Mouse (Mus musculus) intestine, embryonic 14.5 days (tissue): ENCODE data around the gene Svop. TPM values are rescaled to one million over a fixed set of nuclear protein-coding genes. Genes with fewer than 3 reads are reported as not detected.
A peak's percentile ranks its signal among the peaks of the same experiment; 100 is the strongest.

ENCODE experiments used
- ATAC-seq: fragments of 200-750 bp; cut with Nextera tagmentation; replicated peaks from 2 replicates; pipeline ENCODE4 v1.8.0; 2017; ENCODE audit warnings: low read depth, moderate number of reproducible peaks, moderate TSS enrichment, moderate library complexity; ENCODE audit not compliant: low FRiP score, low TSS enrichment
- DNase-seq: peaks from one replicate; pipeline ENCODE4 v3.0.0-alpha.2; 2018; ENCODE audit warnings: low spot score
- H3K27ac ChIP-seq: fragments of 300-500 bp; sonication (generic); 2 replicates; pipeline ENCODE4 v1.5.1; 2014; ENCODE audit warnings: low read depth, mild to moderate bottlenecking, control low read depth
- H3K27me3 ChIP-seq: fragments of 300-500 bp; sonication (generic); replicated peaks from 2 replicates; pipeline ENCODE4 v1.6.1; 2014; ENCODE audit warnings: low read length, control low read depth; ENCODE audit not compliant: control insufficient read depth, insufficient read depth
- H3K36me3 ChIP-seq: fragments of 300-500 bp; sonication (generic); 2 replicates; pipeline ENCODE4 v1.6.1; 2014; ENCODE audit warnings: low read length, control low read depth; ENCODE audit not compliant: control insufficient read depth, insufficient read depth
- H3K4me1 ChIP-seq: fragments of 300-500 bp; sonication (generic); replicated peaks from 2 replicates; pipeline ENCODE4 v1.6.1; 2014; ENCODE audit warnings: low read length, control low read depth, mixed read lengths; ENCODE audit not compliant: control insufficient read depth, insufficient read depth
- H3K4me2 ChIP-seq: fragments of 300-500 bp; sonication (generic); 2 replicates; pipeline ENCODE4 v1.6.1; 2014; ENCODE audit warnings: low read length
- H3K4me3 ChIP-seq: fragments of 300-500 bp; sonication (generic); 2 replicates; pipeline ENCODE4 v1.5.1; 2014; ENCODE audit warnings: low read depth, low read length, control low read depth, mixed read lengths
- H3K9ac ChIP-seq: fragments of 300-500 bp; sonication (generic); 2 replicates; pipeline ENCODE4 v1.6.1; 2014; ENCODE audit warnings: mild to moderate bottlenecking, low read length
- H3K9me3 ChIP-seq: fragments of 300-500 bp; sonication (generic); 2 replicates; pipeline ENCODE4 v1.6.1; 2016; ENCODE audit warnings: low read length, control low read depth; ENCODE audit not compliant: control insufficient read depth
- WGBS: fragments of 180-500 bp; shearing (Covaris S2); extraction: QIAGEN DNeasy Blood & Tissue Kit; methylation state at CpG from one replicate; pipeline ENCODE4 v1.1.7; 2014; 5-methylcytosine and 5-hydroxymethylcytosine counted together
- polyA plus RNA-seq: library from polyadenylated mRNA; unstranded; fragments of >200 nt; fragmentation: Nextera tagmentation; extraction: Ambion mirVana; gene quantifications from 2 replicates; pipeline ENCODE4 v1.2.1, GENCODE M21; 2014

Svop gene
- polyA plus RNA-seq, 1 experiment from 2014 or later, result 3.1 TPM

DNA sequence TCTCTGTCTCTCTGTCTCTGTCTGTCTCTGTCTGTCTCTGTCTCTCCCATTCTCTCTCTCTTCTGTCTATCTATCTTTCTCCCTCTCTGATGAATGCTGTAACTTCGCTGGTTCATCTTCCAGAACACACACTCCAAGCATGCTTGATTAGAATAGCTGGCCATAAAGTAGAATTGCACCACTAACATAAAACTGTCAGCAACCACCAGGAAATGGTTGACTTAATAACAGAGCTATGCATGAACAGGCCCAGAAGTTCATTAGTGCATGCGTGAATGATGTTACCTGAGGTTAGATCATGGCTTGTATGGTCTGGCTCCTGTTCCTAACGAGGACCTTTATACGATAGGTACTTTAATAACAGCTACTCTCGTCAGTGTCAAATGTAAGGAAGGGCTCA is 86.3 kb downstream of the Svop start:
- ATAC-seq, result no peak; the same call in 1 of the 2 replicates
- no peak for DNase-seq
- Histone ChIP-seq H3K4me1 (no peaks in the 10 kb centered on the region), H3K27ac (no peak overlapping the region), H3K36me3 (no peaks in the 10 kb centered on the region), H3K4me3 (no peak overlapping the region), H3K4me2 (no peak overlapping the region), H3K9me3 (no peaks in the 10 kb centered on the region), H3K27me3 (no peaks in the 10 kb centered on the region), H3K9ac (no peak overlapping the region)
- 50% methylated on average over 5 of the region's 5 CpGs for WGBS

DNA sequence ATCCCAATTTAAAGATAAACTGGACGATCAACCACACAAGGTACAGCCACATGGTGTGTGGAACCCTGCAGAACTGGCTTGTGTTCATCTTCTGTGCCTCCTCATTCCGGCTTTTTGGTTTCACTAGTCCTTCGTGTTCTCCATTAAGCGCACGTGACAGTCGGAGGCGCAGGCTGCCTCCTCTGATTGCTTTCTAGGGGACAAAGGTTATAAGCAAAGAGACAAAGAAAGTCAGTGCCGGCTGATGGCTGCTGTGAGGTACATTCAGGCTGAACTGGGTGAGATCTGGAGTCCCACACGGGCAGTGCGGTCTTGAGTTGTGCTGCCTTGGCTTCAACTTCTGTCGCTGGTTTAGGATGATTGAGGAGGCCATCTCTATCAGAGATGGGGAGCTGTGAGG is 86.8 kb downstream of the Svop start:
- no peak overlapping the region for H3K4me2 ChIP-seq

DNA sequence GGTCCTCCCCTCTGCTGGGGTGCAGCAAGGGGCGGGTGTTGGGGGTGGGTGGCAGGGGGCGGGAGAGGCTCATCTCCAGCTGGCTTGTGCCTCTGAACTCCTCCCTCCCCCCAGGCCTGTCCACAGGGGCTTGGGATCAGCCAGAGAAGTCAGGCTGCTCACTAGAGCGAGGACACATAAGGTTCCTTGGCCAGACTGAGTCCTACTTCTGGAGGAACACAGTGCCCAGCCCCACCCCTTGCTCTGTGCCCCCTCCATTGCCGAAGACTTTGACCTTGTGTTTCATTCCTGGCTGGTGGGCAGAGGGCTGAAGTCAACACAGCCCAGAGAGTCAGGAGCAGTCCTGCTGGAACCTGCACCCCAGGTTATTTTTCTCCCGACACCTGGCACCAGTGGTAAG is 87.8 kb downstream of the Svop start, which contains the start of gene Dao:
Dao (plus strand) TSS at position 162 of the 400 bp plus-strand sequence.
- H3K27ac ChIP-seq, result no peak within 1 kb of the TSS
- H3K9me3 ChIP-seq, result no peaks in the 10 kb centered on the region
- no peaks in the 10 kb centered on the region for H3K4me1 ChIP-seq
- DNase-seq (no peak), ATAC-seq (no peak)
- no peak within 1 kb of the TSS for H3K4me3 ChIP-seq
- no peaks in the 10 kb centered on the region for H3K36me3 ChIP-seq
- H3K4me2 ChIP-seq, result no peak within 1 kb of the TSS
- H3K9ac ChIP-seq, result no peak within 1 kb of the TSS
- H3K27me3 ChIP-seq, result no peaks in the 10 kb centered on the region
- WGBS, result 65% methylated on average over 4 of the region's 5 CpGs

More for the DNA sequence above, 86.8 kb downstream of the Svop start:
- H3K9ac ChIP-seq, result no peak overlapping the region
- ATAC-seq (no peak), DNase-seq (no peak)
- H3K27me3 ChIP-seq, result no peaks in the 10 kb centered on the region
- no peaks in the 10 kb centered on the region for H3K36me3 ChIP-seq
- no peak overlapping the region for H3K4me3 ChIP-seq
- H3K4me1 ChIP-seq, result no peaks in the 10 kb centered on the region
- WGBS, result 57% methylated on average over 11 of the region's 11 CpGs
- H3K9me3 ChIP-seq, result no peaks in the 10 kb centered on the region
- no peak overlapping the region for H3K27ac ChIP-seq

DNA sequence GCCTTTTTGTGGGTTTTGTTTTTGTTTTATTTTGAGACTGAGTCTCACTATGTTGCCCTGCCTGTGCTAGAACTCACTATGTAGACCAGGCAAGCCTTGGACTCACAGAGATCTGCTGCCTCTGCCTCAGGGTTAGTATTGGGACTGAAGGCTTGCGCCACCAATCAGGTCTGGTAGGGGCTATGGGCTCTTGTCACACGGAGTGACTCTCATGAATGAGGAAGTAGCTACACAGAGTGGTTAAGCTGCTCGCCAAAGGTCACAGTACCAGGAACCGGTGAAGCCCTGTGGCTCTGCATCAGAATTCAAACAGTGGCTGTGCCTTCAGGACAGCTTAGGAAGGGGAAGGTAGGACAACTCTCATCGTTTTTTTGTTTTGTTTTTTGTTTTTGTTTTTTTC is 92.0 kb downstream of the Svop start:
- no peak for ATAC-seq

DNA sequence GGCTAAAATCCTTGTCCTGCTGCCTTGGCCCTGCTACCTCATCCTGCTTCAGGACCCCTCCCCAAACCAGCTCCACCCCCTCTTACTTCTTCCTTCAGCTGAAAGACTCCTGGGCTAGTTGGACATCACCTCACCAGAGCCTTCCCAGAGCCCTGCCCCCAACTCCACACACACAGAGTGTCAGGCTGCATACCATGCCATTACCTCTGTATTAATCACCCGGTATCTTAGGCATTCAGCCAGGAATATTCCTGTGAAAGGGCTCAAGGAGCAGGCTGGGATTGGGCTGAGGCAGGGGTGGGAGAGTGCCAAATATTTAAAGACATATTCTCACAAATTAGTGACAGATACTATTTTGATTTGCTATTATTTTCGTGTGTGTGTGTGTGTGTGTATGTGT is 94.9 kb downstream of the Svop start:
- H3K4me1 ChIP-seq, result peaks cover 22% of the 10 kb centered on the region; the same call in 1 of the 2 replicates
- H3K4me3 ChIP-seq, result no peak overlapping the region
- no peak overlapping the region for H3K4me2 ChIP-seq
- H3K9me3 ChIP-seq, result no peaks in the 10 kb centered on the region
- no peaks in the 10 kb centered on the region for H3K36me3 ChIP-seq
- no peak overlapping the region for H3K27ac ChIP-seq
- DNase-seq (no peak), ATAC-seq (no peak)
- no peaks in the 10 kb centered on the region for H3K27me3 ChIP-seq
- WGBS, result 40% methylated on average over 2 of the region's 2 CpGs
- H3K9ac ChIP-seq, result no peak overlapping the region

More for the DNA sequence above, 92.0 kb downstream of the Svop start:
- Histone ChIP-seq H3K4me3 (no peak overlapping the region), H3K27me3 (no peaks in the 10 kb centered on the region), H3K4me1 (peaks cover 7% of the 10 kb centered on the region; the same call in 1 of the 2 replicates), H3K27ac (no peak overlapping the region), H3K9me3 (no peaks in the 10 kb centered on the region), H3K4me2 (no peak overlapping the region), H3K9ac (no peak overlapping the region), H3K36me3 (no peaks in the 10 kb centered on the region)
- no peak for DNase-seq
- 64% methylated on average over 5 of the region's 5 CpGs for WGBS

DNA sequence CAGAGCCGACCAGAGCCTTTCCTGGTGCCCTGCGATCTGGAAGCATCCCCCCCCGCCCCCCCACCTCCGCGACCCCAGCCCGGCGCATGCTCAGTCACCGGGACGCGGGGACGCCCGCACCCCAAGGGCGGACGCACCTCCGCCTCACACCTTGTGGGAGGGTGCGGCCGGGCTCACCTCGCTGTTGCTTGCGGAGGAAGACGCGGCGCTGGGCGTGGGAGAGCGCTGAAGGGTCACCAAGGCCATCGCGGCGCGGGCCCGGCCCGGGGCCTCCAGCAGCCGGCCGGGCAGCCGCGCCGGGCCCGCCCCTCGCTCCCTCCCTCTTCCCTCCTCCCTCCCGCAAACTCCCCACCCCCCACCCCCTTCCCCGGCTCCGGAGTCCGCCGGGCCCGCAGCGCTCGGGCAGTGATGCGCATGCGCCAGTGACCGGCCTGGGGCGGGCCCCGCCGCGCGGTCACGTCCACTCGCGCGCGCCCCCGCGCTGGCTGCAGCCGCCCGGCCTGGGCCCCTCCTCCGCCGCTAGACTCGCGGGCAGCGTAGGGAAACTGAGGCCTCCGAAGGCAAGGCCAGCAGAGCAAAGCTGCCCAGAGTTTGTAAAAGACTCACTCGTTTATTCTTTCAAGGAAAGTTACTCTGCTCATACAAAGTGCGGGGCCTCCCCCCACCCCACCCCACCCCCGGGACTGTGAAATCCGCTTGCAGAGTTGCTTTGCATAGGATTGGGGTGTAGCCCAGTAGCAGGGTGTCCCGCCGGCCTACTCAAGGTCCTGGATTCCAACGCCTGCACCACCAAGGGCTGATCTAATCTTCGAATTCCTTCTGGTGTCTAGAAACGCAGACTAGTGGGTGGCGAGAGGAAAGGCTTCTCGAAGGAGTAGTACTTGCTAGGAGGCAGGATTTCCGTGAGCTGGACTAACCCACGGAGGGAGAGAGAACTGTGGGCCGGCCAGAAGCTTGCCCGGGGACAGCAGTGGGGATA is 97.6 kb downstream of the Svop start, which contains the start of gene Ssh1:
Ssh1 (minus strand) TSS at position 408 of the 979 bp plus-strand sequence.
- Histone ChIP-seq H3K4me2 (peak within 1 kb of the TSS; percentile 76), H3K27ac (peak within 1 kb of the TSS; percentile 86), H3K36me3 (peaks cover 9% of the 10 kb centered on the region), H3K4me3 (peak within 1 kb of the TSS; percentile 76), H3K4me1 (peaks cover 28% of the 10 kb centered on the region; the same call in 1 of the 2 replicates), H3K9ac (peak within 1 kb of the TSS; percentile 86), H3K27me3 (no peaks in the 10 kb centered on the region), H3K9me3 (no peaks in the 10 kb centered on the region)
- DNase-seq (peak; percentile 92), ATAC-seq (peak; percentile 89)
- WGBS, result 2% methylated on average over 71 of the region's 83 CpGs

DNA sequence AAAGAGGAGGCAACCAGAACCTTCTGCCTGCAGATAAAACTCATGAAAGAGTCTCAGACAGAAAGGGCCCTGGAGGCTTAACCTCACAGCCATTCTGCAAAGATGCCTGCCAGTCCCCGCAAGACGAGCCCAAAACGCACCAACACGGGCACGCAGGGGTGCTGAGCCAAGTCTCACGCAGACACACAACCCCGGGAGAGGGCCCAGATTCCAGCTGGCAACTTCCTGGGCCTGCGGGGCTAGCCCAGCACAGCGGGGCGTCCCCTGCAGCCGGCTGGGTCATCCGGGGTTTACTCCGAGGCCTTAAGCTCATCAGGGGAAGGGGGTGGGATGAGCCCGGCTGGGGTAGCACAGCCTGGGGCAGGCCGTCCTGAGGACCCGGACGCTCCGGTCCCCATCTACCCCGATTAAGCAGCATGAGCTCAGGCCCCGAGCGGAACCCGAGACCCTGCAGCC is 98.3 kb downstream of the Svop start:
- no peak for DNase-seq

DNA sequence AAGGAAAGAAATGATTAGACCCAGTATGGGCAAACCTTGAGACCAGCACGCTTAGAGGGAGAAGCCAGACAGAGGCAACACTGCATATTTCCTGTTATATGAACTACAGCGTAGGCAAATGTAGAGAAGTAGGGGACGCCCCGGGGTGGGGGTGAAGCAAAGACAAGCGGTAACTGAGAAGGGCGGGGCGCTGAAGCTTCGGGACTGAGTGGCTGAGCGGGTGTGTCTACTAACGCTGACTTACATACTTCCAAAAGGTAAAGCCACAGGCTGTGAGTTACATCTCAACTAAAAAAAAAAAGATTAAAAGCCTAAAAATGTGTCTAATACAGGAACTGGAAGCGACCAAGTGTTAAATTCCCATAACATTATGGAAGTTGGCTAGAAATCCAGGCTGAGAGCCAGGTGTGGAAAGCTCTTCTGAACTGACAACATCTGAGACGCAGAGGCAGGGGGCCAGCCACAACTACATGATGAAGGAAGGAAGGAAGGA is 99.0 kb downstream of the Svop start:
- H3K4me3 ChIP-seq, result peak overlapping the region; percentile 76
- no peaks in the 10 kb centered on the region for H3K9me3 ChIP-seq
- H3K9ac ChIP-seq, result peak overlapping the region; percentile 86
- WGBS, result 11% methylated on average over 12 of the region's 12 CpGs
- H3K4me2 ChIP-seq, result peak overlapping the region; percentile 76
- peaks cover 28% of the 10 kb centered on the region; the same call in 1 of the 2 replicates for H3K4me1 ChIP-seq
- H3K27me3 ChIP-seq, result no peaks in the 10 kb centered on the region
- peak overlapping the region; percentile 86 for H3K27ac ChIP-seq
- ATAC-seq, result no peak
- peaks cover 15% of the 10 kb centered on the region for H3K36me3 ChIP-seq
- no peak for DNase-seq

More for the DNA sequence above, 98.3 kb downstream of the Svop start:
- H3K9ac ChIP-seq, result peak overlapping the region; percentile 86
- peak; percentile 56 for ATAC-seq
- no peaks in the 10 kb centered on the region for H3K27me3 ChIP-seq
- peaks cover 28% of the 10 kb centered on the region; the same call in 1 of the 2 replicates for H3K4me1 ChIP-seq
- peak overlapping the region; percentile 86 for H3K27ac ChIP-seq
- 0% methylated on average over 22 of the region's 22 CpGs for WGBS
- H3K9me3 ChIP-seq, result no peaks in the 10 kb centered on the region
- H3K4me2 ChIP-seq, result peak overlapping the region; percentile 76
- peaks cover 10% of the 10 kb centered on the region for H3K36me3 ChIP-seq
- peak overlapping the region; percentile 76 for H3K4me3 ChIP-seq
